Mouse (Mus musculus) brown adipose tissue, adult 24 weeks (tissue): Measurements from ENCODE around the gene Trp53i11. TPM values are rescaled to one million over a fixed set of nuclear protein-coding genes. Genes with fewer than 3 reads are reported as not detected.

ENCODE experiments used
- H3K27ac ChIP-seq: fragments of 200-500 bp; replicated peaks from 2 replicates; pipeline ENCODE4 v1.5.1; 2012; ENCODE audit warnings: low read depth, mild to moderate bottlenecking, low read length
- H3K4me1 ChIP-seq: fragments of 200-500 bp; 2 replicates; pipeline ENCODE4 v1.6.1; 2012; ENCODE audit warnings: low read length, mixed read lengths; ENCODE audit not compliant: control insufficient read depth, insufficient read depth, insufficient read length
- H3K4me3 ChIP-seq: fragments of 200-500 bp; 2 replicates; pipeline ENCODE4 v1.5.1; 2012; ENCODE audit warnings: low read depth, mild to moderate bottlenecking, low read length, moderate library complexity; ENCODE audit not compliant: insufficient read depth
- polyA plus RNA-seq: library from polyadenylated mRNA; stranded (reverse); fragments of >200 nt; gene quantifications from 2 replicates; pipeline ENCODE4 v1.2.4, GENCODE M21; 2012; ENCODE audit not compliant: missing spikeins, insufficient read depth, insufficient read length

Trp53i11 gene
- polyA plus RNA-seq, 1 experiment: 7.6 TPM

DNA sequence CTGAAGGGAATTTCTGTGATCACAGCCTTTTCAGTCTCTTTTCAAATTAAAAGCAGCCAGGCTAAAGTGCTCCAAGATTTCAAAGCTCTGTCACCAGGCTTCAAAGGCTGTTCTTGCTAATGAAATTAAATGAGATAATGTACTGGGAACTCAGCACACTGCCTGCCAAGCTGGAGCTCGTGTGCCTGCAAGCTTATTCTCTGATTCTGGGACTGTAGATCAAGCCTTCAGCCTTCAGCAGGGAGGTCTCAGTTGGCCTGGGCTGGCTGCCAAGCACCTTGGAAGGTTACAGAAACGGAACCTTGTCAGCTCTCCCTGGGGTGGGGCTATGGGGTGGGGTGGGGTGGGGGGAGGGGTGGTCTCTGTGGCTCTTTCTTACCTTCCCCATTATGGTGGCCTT is 24.0 kb upstream of the Trp53i11 start:
- H3K4me1 ChIP-seq: peaks cover 24% of the 10 kb centered on the region
- peak overlapping the region; percentile 73 for H3K27ac ChIP-seq
- H3K4me3 ChIP-seq: no peak overlapping the region

DNA sequence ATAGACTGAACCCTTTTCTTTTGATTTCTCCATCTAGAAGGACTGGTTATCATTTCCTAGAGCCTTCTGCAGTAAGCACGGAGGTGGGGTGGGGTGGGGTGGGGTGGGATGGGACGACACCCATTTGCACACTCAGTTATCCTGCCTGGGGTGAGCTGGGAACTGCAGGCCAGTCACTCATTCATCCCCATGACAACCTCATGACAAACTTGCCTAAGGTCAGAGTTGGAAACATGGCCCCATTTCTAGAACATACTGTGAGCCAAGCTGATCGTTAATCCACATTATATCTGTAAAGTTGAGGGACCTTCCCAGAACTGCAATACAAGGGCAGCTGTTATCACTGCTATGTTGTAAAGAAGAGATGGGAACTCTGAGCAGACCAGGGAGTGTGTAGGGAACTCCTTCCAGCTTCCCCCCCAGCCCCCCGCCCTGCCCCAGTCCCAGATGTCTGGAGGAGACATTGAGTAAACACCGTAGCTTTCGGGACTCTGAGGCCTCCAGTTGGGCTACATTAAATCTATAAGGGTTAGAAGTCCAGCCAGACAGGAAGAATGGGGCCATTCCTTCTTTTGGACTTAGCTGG is 23.5 kb upstream of the Trp53i11 start:
- peaks cover 24% of the 10 kb centered on the region for H3K4me1 ChIP-seq
- no peak overlapping the region for H3K27ac ChIP-seq
- H3K4me3 ChIP-seq: no peak overlapping the region

GRCm38 (mm10) chr2:93166295-93166694 is 21.1 kb upstream of the Trp53i11 start:
- Histone ChIP-seq H3K4me3 (no peak overlapping the region), H3K27ac (peak overlapping the region; percentile 69), H3K4me1 (peaks cover 24% of the 10 kb centered on the region)

DNA sequence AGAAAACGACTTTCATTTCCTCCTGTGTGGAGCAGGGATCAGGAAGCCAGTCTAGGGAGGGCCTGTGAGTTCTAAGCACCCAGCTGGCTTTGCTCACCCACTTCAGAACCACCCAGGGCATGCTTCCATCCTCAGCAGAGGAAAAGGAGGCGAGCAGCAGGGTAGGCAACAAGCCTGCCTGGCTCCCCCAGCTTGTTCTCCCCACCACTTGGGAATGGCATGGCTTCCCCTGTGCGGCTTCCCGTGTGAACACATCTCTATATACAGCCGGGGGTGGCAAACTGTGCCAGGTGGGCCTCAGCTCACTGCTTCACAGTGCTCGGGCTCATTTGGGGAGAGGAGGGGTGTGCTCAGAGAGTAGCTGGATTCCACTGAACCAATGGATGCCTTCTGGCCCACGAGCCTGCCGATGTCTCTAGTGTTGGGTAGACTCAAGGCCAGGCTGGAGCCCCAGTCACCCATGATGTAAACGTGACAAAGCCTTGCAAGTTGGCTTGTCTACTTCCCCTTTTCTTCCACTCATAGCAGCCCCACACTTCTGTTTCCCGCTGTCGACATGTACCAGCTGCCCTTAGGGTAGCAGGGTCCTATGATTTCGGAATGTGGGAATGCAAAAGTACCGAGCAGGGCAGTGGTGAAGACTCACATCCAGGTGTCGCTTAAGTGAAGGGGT is 20.5 kb upstream of the Trp53i11 start:
- peaks cover 24% of the 10 kb centered on the region for H3K4me1 ChIP-seq
- H3K27ac ChIP-seq: peak overlapping the region; percentile 66
- H3K4me3 ChIP-seq: no peak overlapping the region

DNA sequence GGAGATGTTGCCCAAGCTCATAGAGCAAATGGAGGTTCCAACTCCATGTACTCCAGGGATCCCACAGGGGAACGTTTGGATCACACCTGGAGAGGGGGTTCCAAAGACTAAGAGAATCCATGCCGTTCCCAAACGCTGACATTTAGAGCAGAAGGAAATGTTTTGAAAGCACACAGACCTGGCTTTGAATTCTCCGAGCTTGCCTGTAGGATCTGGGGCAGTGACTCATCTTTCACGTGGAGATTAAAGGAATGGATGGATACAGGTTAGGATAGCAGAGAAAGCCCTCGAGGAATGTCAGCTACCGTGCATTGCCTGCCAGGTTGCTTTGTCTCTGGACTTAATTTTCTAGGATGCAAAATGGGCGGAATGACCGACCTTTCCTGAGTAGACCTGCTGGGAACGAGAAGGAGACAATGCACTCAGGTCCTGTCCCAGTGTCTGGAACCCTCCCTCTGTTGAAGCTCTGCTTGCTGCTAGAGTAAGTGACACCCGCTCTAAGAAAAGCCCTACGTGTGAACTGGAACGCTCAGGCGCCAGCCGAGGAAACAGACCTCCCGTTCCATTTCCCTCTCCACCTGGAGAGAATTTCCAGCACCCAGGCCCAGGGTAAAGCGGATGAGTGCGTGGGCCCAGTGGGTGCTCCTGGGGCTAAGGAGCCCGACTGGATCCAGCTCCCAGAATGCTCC is 17.0 kb upstream of the Trp53i11 start:
- Histone ChIP-seq H3K4me1 (peaks cover 23% of the 10 kb centered on the region), H3K27ac (no peak overlapping the region), H3K4me3 (no peak overlapping the region)

- Histone ChIP-seq H3K4me3 (no peak overlapping the region), H3K4me1 (peaks cover 22% of the 10 kb centered on the region), H3K27ac (no peak overlapping the region)
These were observed 16.5 kb upstream of the Trp53i11 start for GRCm38 (mm10) chr2:93170845-93171200.

DNA sequence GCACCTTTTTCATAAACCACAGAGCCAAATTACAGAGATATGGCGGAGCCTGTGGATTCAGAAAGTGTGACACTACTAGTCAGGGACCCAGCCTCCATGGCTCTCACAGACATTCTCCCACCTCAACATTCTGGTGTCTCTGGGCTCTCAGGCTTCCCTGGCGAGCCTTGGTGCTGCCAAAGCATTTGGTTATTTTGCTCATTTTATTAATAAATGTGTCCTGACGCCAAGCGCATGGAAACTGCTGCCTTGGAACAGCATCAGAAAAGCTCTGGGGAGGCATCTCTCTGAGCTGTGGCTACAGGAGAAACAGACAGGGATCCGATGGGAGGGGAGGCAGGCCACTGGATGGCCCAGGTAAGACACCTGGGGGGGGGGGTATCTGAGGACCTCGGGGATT is 15.4 kb upstream of the Trp53i11 start:
- Histone ChIP-seq H3K4me3 (no peak overlapping the region), H3K4me1 (peaks cover 14% of the 10 kb centered on the region), H3K27ac (no peak overlapping the region)

DNA sequence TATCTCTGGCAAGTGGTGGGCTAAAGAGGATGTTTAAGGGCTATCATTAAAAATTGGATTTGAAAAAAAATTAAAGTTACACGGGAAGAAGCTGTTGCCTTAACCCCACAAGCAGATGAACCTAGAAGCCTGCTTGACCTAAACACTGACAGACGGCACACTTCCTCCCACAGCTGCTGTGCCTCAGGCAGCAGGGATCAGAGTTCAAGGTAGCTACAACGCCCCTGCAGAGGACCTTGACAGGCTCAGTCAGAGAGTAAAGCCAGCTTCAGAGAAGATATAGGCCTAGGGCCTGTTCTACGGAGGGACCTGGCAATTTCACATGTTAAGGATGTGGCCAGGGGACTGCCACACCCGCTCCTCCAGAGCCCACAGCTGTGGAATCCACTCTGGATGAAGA is 14.9 kb upstream of the Trp53i11 start:
- H3K4me3 ChIP-seq: no peak overlapping the region
- peaks cover 12% of the 10 kb centered on the region for H3K4me1 ChIP-seq
- H3K27ac ChIP-seq: no peak overlapping the region

DNA sequence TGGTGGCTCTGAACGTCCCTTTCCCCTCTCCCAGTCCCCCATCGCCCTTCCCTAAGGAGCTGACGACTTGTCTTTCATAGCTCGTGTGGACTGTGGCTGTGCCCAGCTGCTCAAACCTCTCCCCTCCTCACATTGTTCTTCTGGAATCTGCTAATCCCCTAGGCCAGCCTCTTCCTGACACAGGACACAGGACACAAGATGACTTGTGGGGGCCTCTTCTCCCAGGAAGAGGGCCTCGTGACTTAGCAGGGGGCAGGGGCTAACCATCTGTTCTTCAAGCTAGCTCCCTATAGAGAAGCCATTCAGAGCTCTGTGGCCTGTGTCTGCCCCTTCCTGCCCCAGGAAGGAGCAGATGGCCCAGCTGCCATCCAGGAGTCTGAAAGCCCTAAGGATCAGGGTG is 13.2 kb upstream of the Trp53i11 start:
- Histone ChIP-seq H3K4me1 (peaks cover 12% of the 10 kb centered on the region), H3K4me3 (no peak overlapping the region), H3K27ac (no peak overlapping the region)

- Histone ChIP-seq H3K4me3 (no peak overlapping the region), H3K27ac (no peak overlapping the region), H3K4me1 (peaks cover 12% of the 10 kb centered on the region)
These were observed 12.1 kb upstream of the Trp53i11 start for GRCm38 (mm10) chr2:93175278-93175677.

- H3K27ac ChIP-seq: no peak overlapping the region
- no peak overlapping the region for H3K4me3 ChIP-seq
- peaks cover 12% of the 10 kb centered on the region for H3K4me1 ChIP-seq
These were observed 11.6 kb upstream of the Trp53i11 start for GRCm38 (mm10) chr2:93175721-93176120.

DNA sequence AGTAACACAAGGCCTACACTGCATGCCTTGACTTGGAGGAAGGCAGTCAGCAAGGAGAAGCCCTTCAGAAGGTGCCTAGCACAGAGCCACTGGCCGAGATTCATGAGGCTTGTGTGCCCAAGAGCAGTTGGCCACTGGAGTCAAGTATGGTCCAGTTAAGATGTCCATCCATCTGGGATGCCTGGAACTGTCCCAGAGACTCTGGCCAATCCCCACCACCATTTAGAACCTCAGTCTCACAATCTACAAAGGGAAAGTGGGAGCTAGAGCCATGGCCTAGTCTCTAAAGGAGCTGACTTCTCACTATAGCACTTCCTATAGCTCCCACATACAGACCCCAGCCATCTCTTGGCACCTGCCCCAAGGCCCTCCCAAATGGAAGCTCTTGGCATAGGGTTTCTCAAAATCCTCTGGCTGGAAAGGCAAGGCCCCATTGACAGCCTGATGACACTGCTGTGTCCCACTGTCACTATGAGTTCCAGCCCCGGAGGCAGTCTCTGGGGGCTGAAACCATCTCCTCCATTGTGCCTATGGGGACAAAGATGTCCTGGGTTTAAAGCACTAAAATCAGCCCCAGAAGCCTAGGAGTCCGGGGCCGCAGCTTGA is 11.1 kb upstream of the Trp53i11 start:
- no peak overlapping the region for H3K4me3 ChIP-seq
- H3K4me1 ChIP-seq: peaks cover 12% of the 10 kb centered on the region
- H3K27ac ChIP-seq: no peak overlapping the region

GRCm38 (mm10) chr2:93176871-93177667 is 10.3 kb upstream of the Trp53i11 start:
- Histone ChIP-seq H3K4me3 (no peak overlapping the region), H3K27ac (no peak overlapping the region), H3K4me1 (peaks cover 12% of the 10 kb centered on the region)

DNA sequence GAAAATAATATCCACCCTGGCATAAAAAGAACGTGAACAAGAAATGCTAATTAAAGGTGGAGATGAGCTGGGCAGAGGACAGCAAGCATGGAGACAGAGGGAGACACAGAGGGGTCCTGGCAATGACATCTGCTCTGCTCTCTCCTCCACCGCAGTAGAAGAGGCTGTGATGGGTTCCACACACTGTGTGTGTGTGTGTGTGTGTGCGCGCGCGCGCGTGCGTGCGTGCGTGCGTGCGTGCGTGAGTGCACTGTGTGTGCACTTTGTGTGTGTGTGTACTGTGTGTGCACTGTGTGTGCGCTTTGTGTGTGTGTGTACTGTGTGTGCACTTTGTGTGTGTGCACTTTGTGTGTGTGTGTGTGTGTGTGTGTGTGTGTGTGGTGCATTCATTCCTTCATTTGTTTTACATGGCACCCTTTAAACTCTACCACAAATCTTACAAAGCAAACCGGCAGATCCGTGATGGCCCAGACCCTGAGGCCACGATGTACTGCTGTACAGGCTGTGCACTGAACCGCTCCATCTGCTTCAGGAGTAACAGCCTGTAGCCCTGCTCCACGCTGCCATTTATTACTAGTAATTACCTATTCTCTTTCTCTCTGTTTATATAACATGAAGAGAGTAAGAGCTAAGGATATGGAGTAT is 9.6 kb upstream of the Trp53i11 start:
- no peak overlapping the region for H3K27ac ChIP-seq
- peaks cover 12% of the 10 kb centered on the region for H3K4me1 ChIP-seq

DNA sequence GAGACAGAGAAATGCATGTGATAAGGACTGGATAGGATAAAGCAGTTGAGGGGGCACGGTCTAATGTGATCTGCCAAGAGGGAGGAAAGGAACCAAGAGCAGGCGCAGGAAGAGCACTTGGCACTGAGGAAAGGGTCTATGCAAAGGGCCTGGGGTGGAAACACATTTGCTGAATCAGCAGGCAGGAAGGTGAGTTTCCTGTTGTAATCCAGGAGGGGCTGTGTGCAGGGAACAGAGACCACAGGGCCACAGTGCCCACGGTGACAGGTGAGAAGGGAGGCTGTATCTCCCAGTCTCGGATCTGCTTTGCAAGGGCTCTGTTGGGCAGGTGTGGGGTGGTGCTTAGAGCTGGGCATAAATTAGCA is 9.1 kb upstream of the Trp53i11 start:
- H3K27ac ChIP-seq: no peak overlapping the region
- H3K4me3 ChIP-seq: no peak overlapping the region
- H3K4me1 ChIP-seq: peaks cover 12% of the 10 kb centered on the region

More for the DNA sequence above, 9.6 kb upstream of the Trp53i11 start:
- H3K4me3 ChIP-seq: no peak overlapping the region
